In genomic region chr2:7358816-7359215, GRCm38 (mm10) we compare ENCODE assay signal across 17 mouse cellular contexts.
DNase-seq lines count a peak whose midpoint lies in the region; ATAC-seq and TF ChIP-seq lines count a peak whose summit lies in the region.
"Had no signal": no experiment of that assay in that cellular context is flagged by ENCODE, and none has a peak within 500 bp of the region (broad histone marks: within the 10 kb centered on the region; RNA-seq: fewer than 3 reads in every experiment).

No protein-coding gene starts in this region.

- no peak overlapping the region for H3K9ac ChIP-seq in kidney, embryonic 15.5 days
- H3K9ac ChIP-seq: embryonic facial prominence, embryonic 13.5 days; embryonic facial prominence, embryonic 15.5 days; forebrain, embryonic 13.5 days had no signal

- WGBS in kidney, embryonic 15.5 days = 77% methylated on average over 3 of the region's 3 CpGs

- no peaks in the 10 kb centered on the region for H3K36me3 ChIP-seq in kidney, embryonic 15.5 days
- H3K36me3 ChIP-seq: embryonic facial prominence, embryonic 13.5 days; embryonic facial prominence, embryonic 15.5 days; forebrain, embryonic 10.5 days had no signal

- DNase-seq in layer of hippocampus, adult 2 months (ENCODE audit: low spot score in 2 of 2) = no peak
- DNase-seq in layer of hippocampus, adult 18-20 months (ENCODE audit: low spot score in 2 of 2) = no peak
- peak; percentile 65 for DNase-seq in retina, embryonic 14.5 days (ENCODE audit: low spot score)
- peak; percentile 67 for DNase-seq in retina, postnatal 1 day
- DNase-seq: adrenal gland, adult 2 months; adrenal gland, postnatal 10 days; adrenal gland, postnatal 25 days; cerebellum, adult 11 months; cerebellum, adult 18-20 months; cerebellum, adult 8-10 months; embryo, embryonic 11 days had no signal

- no peaks in the 10 kb centered on the region for H3K27me3 ChIP-seq in kidney, embryonic 15.5 days
- H3K27me3 ChIP-seq: embryonic facial prominence, embryonic 13.5 days; embryonic facial prominence, embryonic 15.5 days; forebrain, embryonic 13.5 days had no signal

- no peak overlapping the region for H3K4me3 ChIP-seq in layer of hippocampus, adult 2 months
- H3K4me3 ChIP-seq in kidney, embryonic 15.5 days (replicated peaks) = no peak overlapping the region
- H3K4me3 ChIP-seq: embryonic facial prominence, embryonic 13.5 days; embryonic facial prominence, embryonic 15.5 days; erythroblast, embryonic 14.5 days; forebrain, embryonic 10.5 days; forebrain, embryonic 13.5 days had no signal

- no peak overlapping the region for H3K4me2 ChIP-seq in kidney, embryonic 15.5 days
- H3K4me2 ChIP-seq: embryonic facial prominence, embryonic 13.5 days; embryonic facial prominence, embryonic 15.5 days; forebrain, embryonic 13.5 days had no signal

- peak overlapping the region; percentile 64 for H3K27ac ChIP-seq in layer of hippocampus, adult 2 months
- H3K27ac ChIP-seq in kidney, embryonic 15.5 days = no peak overlapping the region
- H3K27ac ChIP-seq: embryonic facial prominence, embryonic 13.5 days; embryonic facial prominence, embryonic 15.5 days; forebrain, embryonic 10.5 days; forebrain, embryonic 13.5 days had no signal

- no peak for TF ChIP-seq CTCF in layer of hippocampus, adult 2 months (conservative IDR thresholded peaks at IDR 0.05)

- H3K9me3 ChIP-seq in kidney, embryonic 15.5 days (replicated peaks) = no peaks in the 10 kb centered on the region
- H3K9me3 ChIP-seq: embryonic facial prominence, embryonic 13.5 days; embryonic facial prominence, embryonic 15.5 days; forebrain, embryonic 10.5 days; forebrain, embryonic 13.5 days had no signal

- no peak for ATAC-seq in kidney, embryonic 15.5 days (replicated peaks; ENCODE audit: low FRiP score)

- H3K4me1 ChIP-seq in kidney, embryonic 15.5 days = no peaks in the 10 kb centered on the region
- H3K4me1 ChIP-seq: embryonic facial prominence, embryonic 13.5 days; embryonic facial prominence, embryonic 15.5 days; forebrain, embryonic 10.5 days; forebrain, embryonic 13.5 days had no signal

Comparison
In these comparisons a context has a peak if more than half of its experiments do, and no peak if none do; other contexts are left out.
1. DNase-seq: peak in retina, embryonic 14.5 days (single experiment) and retina, postnatal 1 day (single experiment); none in layer of hippocampus, adult 2 months (0 of 2) and layer of hippocampus, adult 18-20 months (0 of 2).